Mouse (Mus musculus) limb, embryonic 14.5 days (tissue): ENCODE results near the gene Tmem147. TPM values are rescaled to one million over a fixed set of nuclear protein-coding genes. Genes with fewer than 3 reads are reported as not detected.

Source experiments
- ATAC-seq: fragments of 200-750 bp; cut with Nextera tagmentation; 2 replicates; pipeline ENCODE4 v1.8.0; 2017; ENCODE audit warnings: low read depth, moderate number of reproducible peaks, moderate TSS enrichment; ENCODE audit not compliant: low FRiP score
- DNase-seq: peaks from one replicate; pipeline ENCODE4 v3.0.0-alpha.2; 2015; ENCODE audit warnings: low spot score
- H3K27ac ChIP-seq: fragments of 300-500 bp; sonication (generic); replicated peaks from 2 replicates; pipeline ENCODE4 v1.5.1; 2014; ENCODE audit warnings: low read depth, mild to moderate bottlenecking, low read length, moderate library complexity, mixed read lengths
- H3K27me3 ChIP-seq: fragments of 300-500 bp; sonication (generic); 2 replicates; pipeline ENCODE4 v1.6.1; 2014; ENCODE audit warnings: low read length, mixed read lengths; ENCODE audit not compliant: control insufficient read depth, insufficient read depth
- H3K36me3 ChIP-seq: fragments of 300-500 bp; sonication (generic); 2 replicates; pipeline ENCODE4 v1.6.1; 2014; ENCODE audit warnings: mild to moderate bottlenecking, low read length, moderate library complexity, mixed read lengths; ENCODE audit not compliant: control insufficient read depth, insufficient read depth
- H3K4me1 ChIP-seq: fragments of 300-500 bp; sonication (generic); 2 replicates; pipeline ENCODE4 v1.6.1; 2014; ENCODE audit warnings: antibody characterized with exemption, low read length, mixed read lengths; ENCODE audit not compliant: control insufficient read depth, insufficient read depth
- H3K4me2 ChIP-seq: fragments of 300-500 bp; sonication (generic); replicated peaks from 2 replicates; pipeline ENCODE4 v1.6.1; 2014; ENCODE audit warnings: low read depth, mild to moderate bottlenecking, low read length, moderate library complexity; ENCODE audit not compliant: severe bottlenecking
- H3K4me3 ChIP-seq: fragments of 300-500 bp; sonication (generic); replicated peaks from 2 replicates; pipeline ENCODE4 v1.5.1; 2014; ENCODE audit warnings: low read length
- H3K9ac ChIP-seq: fragments of 300-500 bp; sonication (generic); 2 replicates; pipeline ENCODE4 v1.6.1; 2014; ENCODE audit warnings: mild to moderate bottlenecking, low read depth, low read length, moderate library complexity; ENCODE audit not compliant: severe bottlenecking
- H3K9me3 ChIP-seq: fragments of 300-500 bp; sonication (generic); 2 replicates; pipeline ENCODE4 v1.6.1; 2016; ENCODE audit warnings: low read length; ENCODE audit not compliant: control insufficient read depth
- POLR2A ChIP-seq: fragments of 200-500 bp; IDR thresholded peaks from 2 replicates; pipeline ENCODE4 v1.8.0; 2012; ENCODE audit warnings: inconsistent platforms, mild to moderate bottlenecking, moderate library complexity, borderline replicate concordance; ENCODE audit not compliant: insufficient read depth, insufficient read length; ENCODE audit errors: extremely low read depth
- WGBS: fragments of 180-500 bp; shearing (Covaris S2); extraction: QIAGEN DNeasy Blood & Tissue Kit; methylation state at CpG from one replicate; pipeline ENCODE4 v1.1.7; 2014; 5-methylcytosine and 5-hydroxymethylcytosine counted together
- polyA plus RNA-seq, 2 experiments: library from polyadenylated mRNA; depleted of rRNA in 1 of 2; stranded (reverse) in 1 of 2; unstranded in 1 of 2; fragments of >200 nt; fragmentation: Nextera tagmentation in 1 of 2; extraction: Ambion mirVana in 1 of 2; gene quantifications; 2 replicates each; pipeline versions ENCODE4 v1.2.1 to v1.2.3; 2012 to 2014

Gene Tmem147
- polyA plus RNA-seq, 2 experiments = 178 to 231 TPM

- H3K36me3 ChIP-seq = no peaks in the 10 kb centered on the region
- DNase-seq (no peak), ATAC-seq (no peak)
- no peaks in the 10 kb centered on the region for H3K9me3 ChIP-seq
- TF ChIP-seq POLR2A = no peak
- WGBS = 69% methylated on average over 8 of the region's 8 CpGs
- no peak overlapping the region for H3K27ac ChIP-seq
- no peaks in the 10 kb centered on the region for H3K4me1 ChIP-seq
- no peak overlapping the region for H3K4me2 ChIP-seq
- H3K9ac ChIP-seq = no peak overlapping the region
- H3K4me3 ChIP-seq = no peak overlapping the region
- H3K27me3 ChIP-seq = no peaks in the 10 kb centered on the region
Observed at GRCm38 (mm10) chr7:30706214-30706882, 23.0 kb downstream of the Tmem147 start.

GRCm38 (mm10) chr7:30698589-30698988 is 30.8 kb downstream of the Tmem147 start, which contains the start of gene 2200002J24Rik:
TSS of gene 2200002J24Rik (plus strand) at chr7:30698926.
- H3K36me3 ChIP-seq = no peaks in the 10 kb centered on the region
- TF ChIP-seq POLR2A = no peak

GRCm38 (mm10) chr7:30698101-30698500 is 31.2 kb downstream of the Tmem147 start:
- Histone ChIP-seq H3K9ac (no peak overlapping the region), H3K27me3 (no peaks in the 10 kb centered on the region), H3K4me3 (no peak overlapping the region), H3K36me3 (no peaks in the 10 kb centered on the region), H3K9me3 (no peaks in the 10 kb centered on the region), H3K4me2 (no peak overlapping the region), H3K4me1 (no peaks in the 10 kb centered on the region), H3K27ac (no peak overlapping the region)
- DNase-seq (no peak), ATAC-seq (no peak)
- TF ChIP-seq POLR2A = no peak
- WGBS = 62% methylated on average over 5 of the region's 5 CpGs

More at GRCm38 (mm10) chr7:30698589-30698988, 30.8 kb downstream of the Tmem147 start, which contains the start of gene 2200002J24Rik:
- no peak for DNase-seq
- H3K9me3 ChIP-seq = no peaks in the 10 kb centered on the region
- no peaks in the 10 kb centered on the region for H3K4me1 ChIP-seq
- WGBS = 31% methylated on average over 9 of the region's 9 CpGs
- ATAC-seq = no peak
- H3K4me2 ChIP-seq = no peak within 1 kb of the TSS
- H3K27me3 ChIP-seq = no peaks in the 10 kb centered on the region
- H3K9ac ChIP-seq = no peak within 1 kb of the TSS
- H3K27ac ChIP-seq = no peak within 1 kb of the TSS
- H3K4me3 ChIP-seq = no peak within 1 kb of the TSS

GRCm38 (mm10) chr7:30688325-30688724 is 41.0 kb downstream of the Tmem147 start:
- Histone ChIP-seq H3K9me3 (no peaks in the 10 kb centered on the region), H3K4me1 (no peaks in the 10 kb centered on the region), H3K9ac (no peak overlapping the region), H3K36me3 (no peaks in the 10 kb centered on the region), H3K4me2 (no peak overlapping the region), H3K27me3 (peaks cover 6% of the 10 kb centered on the region), H3K27ac (no peak overlapping the region), H3K4me3 (no peak overlapping the region)
- no peak for TF ChIP-seq POLR2A
- WGBS = 65% methylated on average over 6 of the region's 6 CpGs
- DNase-seq (no peak), ATAC-seq (no peak)

GRCm38 (mm10) chr7:30683425-30683824 is 45.9 kb downstream of the Tmem147 start:
- Histone ChIP-seq H3K4me2 (no peak overlapping the region), H3K27ac (no peak overlapping the region), H3K4me3 (no peak overlapping the region), H3K9me3 (peaks cover 2% of the 10 kb centered on the region; the same call in 1 of the 2 replicates), H3K27me3 (peaks cover 6% of the 10 kb centered on the region), H3K36me3 (no peaks in the 10 kb centered on the region), H3K4me1 (no peaks in the 10 kb centered on the region), H3K9ac (no peak overlapping the region)
- WGBS = 82% methylated on average over 2 of the region's 2 CpGs
- DNase-seq = no peak
- no peak for TF ChIP-seq POLR2A
- no peak for ATAC-seq
